Mouse (Mus musculus): ENCODE measurements around the gene Chrne. TPM values are rescaled to one million over a fixed set of nuclear protein-coding genes. Genes with fewer than 3 reads are reported as not detected.

Chrne gene
- polyA plus RNA-seq, 1 experiment: not detected

GRCm38 (mm10) chr11:70645461-70646258 lies 26.6 kb upstream of the Chrne start:
- Histone ChIP-seq H3K4me3 (ENCODE audit: insufficient read depth, low read depth, low read length) (peak overlapping the region; percentile 97), H3K27ac (replicated peaks; ENCODE audit: low read depth, low read length) (no peak overlapping the region), H3K4me1 (ENCODE audit: control insufficient read depth, insufficient read depth, insufficient read length, low read length) (peaks cover 8% of the 10 kb centered on the region)

- peaks cover 8% of the 10 kb centered on the region for H3K4me1 ChIP-seq (ENCODE audit: control insufficient read depth, insufficient read depth, insufficient read length, low read length)
- no peak overlapping the region for H3K4me3 ChIP-seq (ENCODE audit: insufficient read depth, low read depth, low read length)
- no peak overlapping the region for H3K27ac ChIP-seq (replicated peaks; ENCODE audit: low read depth, low read length)
Measured at GRCm38 (mm10) chr11:70644564-70645103, 25.6 kb upstream of the Chrne start.

- Histone ChIP-seq H3K4me3 (ENCODE audit: insufficient read depth, low read depth, low read length) (no peak overlapping the region), H3K4me1 (ENCODE audit: control insufficient read depth, insufficient read depth, insufficient read length, low read length) (peaks cover 8% of the 10 kb centered on the region), H3K27ac (replicated peaks; ENCODE audit: low read depth, low read length) (no peak overlapping the region)
Measured at GRCm38 (mm10) chr11:70643051-70643450, 24.0 kb upstream of the Chrne start.

- H3K4me1 ChIP-seq (ENCODE audit: control insufficient read depth, insufficient read depth, insufficient read length, low read length): peaks cover 7% of the 10 kb centered on the region
- no peak overlapping the region for H3K27ac ChIP-seq (replicated peaks; ENCODE audit: low read depth, low read length)
- H3K4me3 ChIP-seq (ENCODE audit: insufficient read depth, low read depth, low read length): no peak overlapping the region
Measured at GRCm38 (mm10) chr11:70641241-70641640, 22.2 kb upstream of the Chrne start.

- no peak overlapping the region for H3K4me3 ChIP-seq (ENCODE audit: insufficient read depth, low read depth, low read length)
- no peak overlapping the region for H3K27ac ChIP-seq (replicated peaks; ENCODE audit: low read depth, low read length)
- H3K4me1 ChIP-seq (ENCODE audit: control insufficient read depth, insufficient read depth, insufficient read length, low read length): no peaks in the 10 kb centered on the region
Measured at GRCm38 (mm10) chr11:70639976-70640375, 21.0 kb upstream of the Chrne start.

- H3K27ac ChIP-seq (replicated peaks; ENCODE audit: low read depth, low read length): no peak within 1 kb of the TSS
- no peaks in the 10 kb centered on the region for H3K4me1 ChIP-seq (ENCODE audit: control insufficient read depth, insufficient read depth, insufficient read length, low read length)
- H3K4me3 ChIP-seq (ENCODE audit: insufficient read depth, low read depth, low read length): no peak within 1 kb of the TSS
Measured at GRCm38 (mm10) chr11:70638714-70639278, 19.8 kb upstream of the Chrne start, which contains the start of gene Gp1ba. Gene Gp1ba (plus strand): TSS chr11:70639122.

- Histone ChIP-seq H3K4me3 (ENCODE audit: insufficient read depth, low read depth, low read length) (no peak overlapping the region), H3K27ac (replicated peaks; ENCODE audit: low read depth, low read length) (no peak overlapping the region), H3K4me1 (ENCODE audit: control insufficient read depth, insufficient read depth, insufficient read length, low read length) (no peaks in the 10 kb centered on the region)
Measured at GRCm38 (mm10) chr11:70638293-70638692, 19.3 kb upstream of the Chrne start.

GRCm38 (mm10) chr11:70637764-70638163 lies 18.7 kb upstream of the Chrne start:
- no peak overlapping the region for H3K4me3 ChIP-seq (ENCODE audit: insufficient read depth, low read depth, low read length)
- no peak overlapping the region for H3K27ac ChIP-seq (replicated peaks; ENCODE audit: low read depth, low read length)
- H3K4me1 ChIP-seq (ENCODE audit: control insufficient read depth, insufficient read depth, insufficient read length, low read length): no peaks in the 10 kb centered on the region

- Histone ChIP-seq H3K4me1 (ENCODE audit: control insufficient read depth, insufficient read depth, insufficient read length, low read length) (no peaks in the 10 kb centered on the region), H3K4me3 (ENCODE audit: insufficient read depth, low read depth, low read length) (no peak overlapping the region), H3K27ac (replicated peaks; ENCODE audit: low read depth, low read length) (no peak overlapping the region)
Measured at GRCm38 (mm10) chr11:70635601-70636000, 16.6 kb upstream of the Chrne start.

GRCm38 (mm10) chr11:70630129-70630528 lies 11.1 kb upstream of the Chrne start:
- Histone ChIP-seq H3K4me3 (ENCODE audit: insufficient read depth, low read depth, low read length) (no peak overlapping the region), H3K4me1 (ENCODE audit: control insufficient read depth, insufficient read depth, insufficient read length, low read length) (no peaks in the 10 kb centered on the region), H3K27ac (replicated peaks; ENCODE audit: low read depth, low read length) (no peak overlapping the region)

GRCm38 (mm10) chr11:70629557-70629956 lies 10.5 kb upstream of the Chrne start:
- Histone ChIP-seq H3K4me1 (ENCODE audit: control insufficient read depth, insufficient read depth, insufficient read length, low read length) (no peaks in the 10 kb centered on the region), H3K4me3 (ENCODE audit: insufficient read depth, low read depth, low read length) (no peak overlapping the region), H3K27ac (replicated peaks; ENCODE audit: low read depth, low read length) (no peak overlapping the region)

GRCm38 (mm10) chr11:70628431-70628830 lies 9.4 kb upstream of the Chrne start:
- Histone ChIP-seq H3K4me3 (ENCODE audit: insufficient read depth, low read depth, low read length) (no peak overlapping the region), H3K4me1 (ENCODE audit: control insufficient read depth, insufficient read depth, insufficient read length, low read length) (no peaks in the 10 kb centered on the region)

GRCm38 (mm10) chr11:70626877-70627276 lies 7.9 kb upstream of the Chrne start:
- Histone ChIP-seq H3K4me1 (ENCODE audit: control insufficient read depth, insufficient read depth, insufficient read length, low read length) (no peaks in the 10 kb centered on the region), H3K4me3 (ENCODE audit: insufficient read depth, low read depth, low read length) (no peak overlapping the region), H3K27ac (replicated peaks; ENCODE audit: low read depth, low read length) (no peak overlapping the region)

More at GRCm38 (mm10) chr11:70628431-70628830, 9.4 kb upstream of the Chrne start:
- no peak overlapping the region for H3K27ac ChIP-seq (replicated peaks; ENCODE audit: low read depth, low read length)

GRCm38 (mm10) chr11:70625473-70625872 lies 6.5 kb upstream of the Chrne start:
- Histone ChIP-seq H3K4me1 (ENCODE audit: control insufficient read depth, insufficient read depth, insufficient read length, low read length) (no peaks in the 10 kb centered on the region), H3K4me3 (ENCODE audit: insufficient read depth, low read depth, low read length) (no peak overlapping the region)

GRCm38 (mm10) chr11:70623053-70623742 lies 4.2 kb upstream of the Chrne start:
- no peak overlapping the region for H3K27ac ChIP-seq (replicated peaks; ENCODE audit: low read depth, low read length)
- no peaks in the 10 kb centered on the region for H3K4me1 ChIP-seq (ENCODE audit: control insufficient read depth, insufficient read depth, insufficient read length, low read length)
- H3K4me3 ChIP-seq (ENCODE audit: insufficient read depth, low read depth, low read length): no peak overlapping the region

More at GRCm38 (mm10) chr11:70625473-70625872, 6.5 kb upstream of the Chrne start:
- H3K27ac ChIP-seq (replicated peaks; ENCODE audit: low read depth, low read length): no peak overlapping the region
